Mouse (Mus musculus) hindbrain, embryonic 12.5 days (tissue): Measurements from ENCODE around the gene Nanos3. TPM values are rescaled to one million over a fixed set of nuclear protein-coding genes. Genes with fewer than 3 reads are reported as not detected.
A peak's percentile ranks its signal among the peaks of the same experiment; 100 is the strongest.

Experiments
- ATAC-seq: fragments of 200-750 bp; cut with Nextera tagmentation; 2 replicates; pipeline ENCODE4 v1.8.0; 2017; ENCODE audit warnings: moderate TSS enrichment; ENCODE audit not compliant: low FRiP score
- H3K27ac ChIP-seq: fragments of 300-500 bp; sonication (generic); 2 replicates; pipeline ENCODE4 v1.5.1; 2016; ENCODE audit warnings: mild to moderate bottlenecking
- H3K27me3 ChIP-seq: fragments of 300-500 bp; sonication (generic); 2 replicates; pipeline ENCODE4 v1.6.1; 2016; ENCODE audit warnings: mild to moderate bottlenecking
- H3K36me3 ChIP-seq: fragments of 300-500 bp; sonication (generic); 2 replicates; pipeline ENCODE4 v1.6.1; 2016; ENCODE audit warnings: mild to moderate bottlenecking
- H3K4me1 ChIP-seq: fragments of 300-500 bp; sonication (generic); 2 replicates; pipeline ENCODE4 v1.6.1; 2016
- H3K4me2 ChIP-seq: fragments of 300-500 bp; sonication (generic); replicated peaks from 2 replicates; pipeline ENCODE4 v1.6.1; 2016; ENCODE audit warnings: mild to moderate bottlenecking
- H3K4me3 ChIP-seq: fragments of 300-500 bp; sonication (generic); 2 replicates; pipeline ENCODE4 v1.5.1; 2016; ENCODE audit warnings: mild to moderate bottlenecking
- H3K9ac ChIP-seq: fragments of 300-500 bp; sonication (generic); 2 replicates; pipeline ENCODE4 v1.6.1; 2016; ENCODE audit warnings: mild to moderate bottlenecking, moderate library complexity
- H3K9me3 ChIP-seq: fragments of 300-500 bp; sonication (generic); replicated peaks from 2 replicates; pipeline ENCODE4 v1.6.1; 2016; ENCODE audit warnings: mild to moderate bottlenecking
- WGBS: fragments of 180-500 bp; shearing (Covaris S2); methylation state at CpG from one replicate; pipeline ENCODE4 v1.1.7; 2016; 5-methylcytosine and 5-hydroxymethylcytosine counted together
- microRNA counts: library from miRNA; unstranded; fragments of <30 nt; microRNA quantifications from one replicate; lab custom pipeline; 2017
- microRNA-seq: library from miRNA; unstranded; fragments of <30 nt; microRNA quantifications from one replicate; pipeline ENCODE4, GENCODE M21; 2017
- polyA plus RNA-seq: library from polyadenylated mRNA; unstranded; fragments of >200 nt; fragmentation: Nextera tagmentation; extraction: Ambion mirVana; gene quantifications from 2 replicates; pipeline ENCODE4 v1.2.1, GENCODE M21; 2016

The Nanos3 gene
- polyA plus RNA-seq, 1 experiment from 2014 or later = 5.8 TPM

- 42% methylated on average over 30 of the region's 30 CpGs for WGBS
- H3K4me1 ChIP-seq = peaks cover 14% of the 10 kb centered on the region; the same call in 1 of the 2 replicates
- H3K9me3 ChIP-seq = no peaks in the 10 kb centered on the region
- no peak overlapping the region for H3K27ac ChIP-seq
- no peak overlapping the region for H3K4me2 ChIP-seq
- H3K36me3 ChIP-seq = peaks cover 43% of the 10 kb centered on the region
- no peak overlapping the region for H3K4me3 ChIP-seq
- no peak overlapping the region for H3K9ac ChIP-seq
- no peak; the same call in 1 of the 2 replicates for ATAC-seq
- peaks cover 3% of the 10 kb centered on the region; the same call in 1 of the 2 replicates for H3K27me3 ChIP-seq
Measured at GRCm38 (mm10) chr8:84130806-84131205, 54.2 kb downstream of the Nanos3 start.

GRCm38 (mm10) chr8:84128277-84128676 is 56.7 kb downstream of the Nanos3 start:
- Histone ChIP-seq H3K4me3 (no peak overlapping the region), H3K4me1 (peaks cover 14% of the 10 kb centered on the region; the same call in 1 of the 2 replicates), H3K27me3 (peaks cover 3% of the 10 kb centered on the region; the same call in 1 of the 2 replicates), H3K4me2 (no peak overlapping the region), H3K27ac (no peak overlapping the region), H3K9me3 (no peaks in the 10 kb centered on the region), H3K9ac (no peak overlapping the region), H3K36me3 (peaks cover 18% of the 10 kb centered on the region)
- WGBS = 69% methylated on average over 8 of the region's 8 CpGs
- no peak for ATAC-seq

- Histone ChIP-seq H3K27ac (no peak overlapping the region), H3K9me3 (no peaks in the 10 kb centered on the region), H3K4me3 (no peak overlapping the region), H3K4me2 (no peak overlapping the region), H3K27me3 (peaks cover 3% of the 10 kb centered on the region; the same call in 1 of the 2 replicates), H3K9ac (no peak overlapping the region), H3K4me1 (peaks cover 14% of the 10 kb centered on the region; the same call in 1 of the 2 replicates), H3K36me3 (peaks cover 9% of the 10 kb centered on the region)
- ATAC-seq = no peak
- 66% methylated on average over 17 of the region's 17 CpGs for WGBS
Measured at GRCm38 (mm10) chr8:84127202-84127901, 57.7 kb downstream of the Nanos3 start.

- WGBS = 54% methylated on average over 2 of the region's 2 CpGs
- H3K27ac ChIP-seq = no peak overlapping the region
Measured at GRCm38 (mm10) chr8:84126742-84127141, 58.3 kb downstream of the Nanos3 start.

GRCm38 (mm10) chr8:84125656-84126055 is 59.4 kb downstream of the Nanos3 start, which contains the start of gene Podnl1:
TSS of gene Podnl1 (plus strand) at chr8:84125989.
- H3K4me1 ChIP-seq = peaks cover 11% of the 10 kb centered on the region; the same call in 1 of the 2 replicates
- no peak within 1 kb of the TSS for H3K4me3 ChIP-seq
- no peak within 1 kb of the TSS for H3K4me2 ChIP-seq
- ATAC-seq = no peak
- peaks cover under 1% of the 10 kb centered on the region; the same call in 1 of the 2 replicates for H3K27me3 ChIP-seq
- H3K36me3 ChIP-seq = no peaks in the 10 kb centered on the region
- peak within 1 kb of the TSS; percentile 9; the same call in 1 of the 2 replicates for H3K9ac ChIP-seq
- no peaks in the 10 kb centered on the region for H3K9me3 ChIP-seq
- 46% methylated on average over 7 of the region's 9 CpGs for WGBS
- peak within 1 kb of the TSS; percentile 13; the same call in 1 of the 2 replicates for H3K27ac ChIP-seq

More at GRCm38 (mm10) chr8:84126742-84127141, 58.3 kb downstream of the Nanos3 start:
- Histone ChIP-seq H3K4me1 (peaks cover 14% of the 10 kb centered on the region; the same call in 1 of the 2 replicates), H3K36me3 (peaks cover 3% of the 10 kb centered on the region), H3K4me3 (no peak overlapping the region), H3K9me3 (no peaks in the 10 kb centered on the region), H3K27me3 (peaks cover 3% of the 10 kb centered on the region; the same call in 1 of the 2 replicates), H3K9ac (no peak overlapping the region), H3K4me2 (no peak overlapping the region)
- no peak for ATAC-seq

MicroRNA genes within 50 kb of the gene (microRNA counts, 519-probe panel; counts per million panel counts)
- 3,224 counts per million, percentile 72 among the panel's probes with 10 or more counts for microRNA mmu-miR-181c (lab: Ali Mortazavi, UCI)
- microRNA mmu-miR-23a (lab: Ali Mortazavi, UCI) = 4,680 counts per million, percentile 88 among the panel's probes with 10 or more counts
- microRNA mmu-miR-27a (lab: Ali Mortazavi, UCI) = 5,224 counts per million, percentile 93 among the panel's probes with 10 or more counts

Small RNA genes lying within 50 kb of the gene (microRNA-seq; reads per million reads assigned to microRNA genes)
- gene Gm25110 = not detected
- gene Mir181c = 11,545 reads per million, percentile 95 among the genes with 10 or more reads in this experiment
- gene Mir181d = 9,048 reads per million, percentile 94 among the genes with 10 or more reads in this experiment
- gene Mir23a = 5,345 reads per million, percentile 90 among the genes with 10 or more reads in this experiment
- gene Mir24-2 = not detected
- gene Mir27a = 127 reads per million, percentile 49 among the genes with 10 or more reads in this experiment
- gene Mir3074-2 = not detected

Other genes starting within 250 kb of the Nanos3 start
- 1.0 and 1.1 TPM in 2 replicates for gene Gm10644, start 230.0 kb downstream of the Nanos3 start, polyA plus RNA-seq
- 37.6 and 40.9 TPM in 2 replicates for gene Asf1b, start 229.7 kb downstream of the Nanos3 start, polyA plus RNA-seq
- gene Prkaca, start 212.2 kb downstream of the Nanos3 start, polyA plus RNA-seq = 201 and 213 TPM in 2 replicates
- 8.5 and 9.8 TPM in 2 replicates for gene Samd1, start 187.5 kb downstream of the Nanos3 start, polyA plus RNA-seq
- gene 1700067K01Rik, start 183.7 kb downstream of the Nanos3 start, polyA plus RNA-seq = 0.89 and 1.5 TPM in 2 replicates
- not detected in 2 replicates for gene 2210011C24Rik, start 173.0 kb downstream of the Nanos3 start, polyA plus RNA-seq
- 8.6 and 10.9 TPM in 2 replicates for gene Palm3, start 163.7 kb downstream of the Nanos3 start, polyA plus RNA-seq
- 0.14 and 0.33 TPM in 2 replicates for gene Il27ra, start 142.6 kb downstream of the Nanos3 start, polyA plus RNA-seq
- not detected in 2 replicates for gene Rln3, start 140.2 kb downstream of the Nanos3 start, polyA plus RNA-seq
- gene Gm10643, start 120.1 kb downstream of the Nanos3 start, polyA plus RNA-seq = 2.1 and 3.0 TPM in 2 replicates
- gene Rfx1, start 118.4 kb downstream of the Nanos3 start, polyA plus RNA-seq = 8.9 and 9.4 TPM in 2 replicates
- gene Dcaf15, start 80.4 kb downstream of the Nanos3 start, polyA plus RNA-seq = 16.4 and 19.7 TPM in 2 replicates
- 0.39 and 0.50 TPM in 2 replicates for gene Podnl1, start 59.2 kb downstream of the Nanos3 start, polyA plus RNA-seq
- 21.6 and 21.7 TPM in 2 replicates for gene Cc2d1a, start 37.3 kb downstream of the Nanos3 start, polyA plus RNA-seq
- 1.6 and 1.9 TPM in 2 replicates for gene 4930432K21Rik, start 37.2 kb downstream of the Nanos3 start, polyA plus RNA-seq
- 57.5 and 59.0 TPM in 2 replicates for gene Zswim4, start 51.8 kb upstream of the Nanos3 start, polyA plus RNA-seq
- gene D8Ertd738e, start 64.5 kb upstream of the Nanos3 start, polyA plus RNA-seq = 255 and 266 TPM in 2 replicates
- 57.3 and 62.9 TPM in 2 replicates for gene Mri1, start 72.1 kb upstream of the Nanos3 start, polyA plus RNA-seq
- gene Ccdc130, start 85.2 kb upstream of the Nanos3 start, polyA plus RNA-seq = 18.4 and 22.0 TPM in 2 replicates
- 13.3 and 16.1 TPM in 2 replicates for gene Cacna1a, start 203.2 kb upstream of the Nanos3 start, polyA plus RNA-seq